Mouse (Mus musculus) forebrain, embryonic 11.5 days (tissue): Measurements from ENCODE around the gene Sfrp4. TPM values are rescaled to one million over a fixed set of nuclear protein-coding genes. Genes with fewer than 3 reads are reported as not detected.

ENCODE experiments used
- ATAC-seq: fragments of 200-750 bp; cut with Nextera tagmentation; replicated peaks from 2 replicates; pipeline ENCODE4 v1.8.0; 2017; ENCODE audit warnings: moderate TSS enrichment; ENCODE audit not compliant: low FRiP score
- DNase-seq: peaks from one replicate; pipeline ENCODE4 v3.0.0-alpha.2; 2017; ENCODE audit warnings: low spot score
- H3K27ac ChIP-seq: fragments of 300-500 bp; sonication (generic); 2 replicates; pipeline ENCODE4 v1.5.1; 2014; ENCODE audit warnings: low read depth, low read length
- H3K27me3 ChIP-seq: fragments of 300-500 bp; sonication (generic); 2 replicates; pipeline ENCODE4 v1.6.1; 2014; ENCODE audit warnings: mild to moderate bottlenecking, low read length, mixed read lengths; ENCODE audit not compliant: control insufficient read depth, insufficient read depth
- H3K36me3 ChIP-seq: fragments of 300-500 bp; sonication (generic); 2 replicates; pipeline ENCODE4 v1.6.1; 2014; ENCODE audit warnings: mild to moderate bottlenecking, low read length, moderate library complexity, mixed read lengths; ENCODE audit not compliant: control insufficient read depth, insufficient read depth
- H3K4me1 ChIP-seq: fragments of 300-500 bp; sonication (generic); replicated peaks from 2 replicates; pipeline ENCODE4 v1.6.1; 2014; ENCODE audit warnings: low read length, mixed read lengths; ENCODE audit not compliant: control insufficient read depth, insufficient read depth
- H3K4me2 ChIP-seq: fragments of 300-500 bp; sonication (generic); 2 replicates; pipeline ENCODE4 v1.6.1; 2014; ENCODE audit warnings: low read depth, mild to moderate bottlenecking, low read length, moderate library complexity, mixed read lengths; ENCODE audit not compliant: severe bottlenecking
- H3K4me3 ChIP-seq: fragments of 300-500 bp; sonication (generic); 2 replicates; pipeline ENCODE4 v1.5.1; 2014; ENCODE audit warnings: low read depth, low read length
- H3K9ac ChIP-seq: fragments of 300-500 bp; sonication (generic); 2 replicates; pipeline ENCODE4 v1.6.1; 2014; ENCODE audit warnings: low read length
- H3K9me3 ChIP-seq: fragments of 300-500 bp; sonication (generic); 2 replicates; pipeline ENCODE4 v1.6.1; 2016; ENCODE audit warnings: low read length, mixed read lengths; ENCODE audit not compliant: control insufficient read depth
- WGBS: fragments of 180-500 bp; shearing (Covaris S2); extraction: QIAGEN DNeasy Blood & Tissue Kit; methylation state at CpG from one replicate; pipeline ENCODE4 v1.1.7; 2014; 5-methylcytosine and 5-hydroxymethylcytosine counted together
- polyA plus RNA-seq: library from polyadenylated mRNA; unstranded; fragments of >200 nt; fragmentation: Nextera tagmentation; extraction: Ambion mirVana; gene quantifications from 2 replicates; pipeline ENCODE4 v1.2.1, GENCODE M21; 2014

The Sfrp4 gene
- polyA plus RNA-seq, 1 experiment from 2014 or later, result 2.2 TPM

DNA sequence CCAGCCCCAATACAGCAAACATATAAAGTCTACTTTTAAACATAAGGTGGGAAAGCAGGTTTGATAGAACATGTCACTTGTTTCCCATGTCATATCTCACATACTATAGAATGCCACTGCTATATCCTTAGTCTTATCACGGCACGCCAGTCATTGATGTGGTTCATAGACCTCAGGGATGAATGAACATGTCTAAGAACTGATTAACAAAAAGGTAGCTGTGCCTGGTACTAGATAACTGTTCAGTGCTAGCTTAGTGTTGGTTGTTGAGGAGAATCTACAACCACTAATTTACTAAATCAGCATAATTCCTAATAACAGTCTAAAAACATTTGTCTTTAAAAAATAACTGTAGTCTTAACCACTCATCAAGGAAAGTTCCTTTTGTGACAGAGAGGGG lies 26.9 kb downstream of the Sfrp4 start:
- H3K27ac ChIP-seq, result no peak overlapping the region
- H3K4me1 ChIP-seq, result no peaks in the 10 kb centered on the region
- H3K27me3 ChIP-seq, result no peaks in the 10 kb centered on the region
- no peak overlapping the region for H3K4me2 ChIP-seq
- ATAC-seq, result no peak
- H3K9ac ChIP-seq, result no peak overlapping the region
- DNase-seq, result no peak
- no peak overlapping the region for H3K4me3 ChIP-seq
- H3K36me3 ChIP-seq, result no peaks in the 10 kb centered on the region
- WGBS, result 90% methylated on average over 2 of the region's 2 CpGs
- H3K9me3 ChIP-seq, result no peaks in the 10 kb centered on the region

DNA sequence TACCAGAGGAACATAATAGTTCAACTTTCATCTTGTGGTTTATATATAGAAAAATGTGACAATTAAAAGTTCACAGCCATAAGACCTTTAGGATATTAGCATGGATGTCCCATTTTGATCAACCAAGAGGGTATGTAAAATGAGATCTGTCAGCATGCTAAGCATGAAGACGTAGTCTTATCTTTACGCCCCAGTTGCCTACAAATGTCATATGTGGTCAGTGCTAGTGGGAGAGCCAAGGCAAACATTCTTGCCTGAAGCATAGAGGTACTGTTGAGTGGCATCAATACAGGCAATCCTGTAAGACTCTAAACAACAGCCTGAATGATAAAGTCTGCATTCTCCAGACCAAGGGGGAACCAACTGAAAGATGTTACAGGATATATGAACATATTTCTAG lies 29.5 kb downstream of the Sfrp4 start:
- Histone ChIP-seq H3K36me3 (no peaks in the 10 kb centered on the region), H3K9ac (no peak overlapping the region), H3K4me1 (no peaks in the 10 kb centered on the region), H3K27ac (no peak overlapping the region), H3K27me3 (no peaks in the 10 kb centered on the region), H3K9me3 (no peaks in the 10 kb centered on the region), H3K4me2 (no peak overlapping the region), H3K4me3 (no peak overlapping the region)
- ATAC-seq (no peak), DNase-seq (no peak)
- 94% methylated on average over 2 of the region's 2 CpGs for WGBS

DNA sequence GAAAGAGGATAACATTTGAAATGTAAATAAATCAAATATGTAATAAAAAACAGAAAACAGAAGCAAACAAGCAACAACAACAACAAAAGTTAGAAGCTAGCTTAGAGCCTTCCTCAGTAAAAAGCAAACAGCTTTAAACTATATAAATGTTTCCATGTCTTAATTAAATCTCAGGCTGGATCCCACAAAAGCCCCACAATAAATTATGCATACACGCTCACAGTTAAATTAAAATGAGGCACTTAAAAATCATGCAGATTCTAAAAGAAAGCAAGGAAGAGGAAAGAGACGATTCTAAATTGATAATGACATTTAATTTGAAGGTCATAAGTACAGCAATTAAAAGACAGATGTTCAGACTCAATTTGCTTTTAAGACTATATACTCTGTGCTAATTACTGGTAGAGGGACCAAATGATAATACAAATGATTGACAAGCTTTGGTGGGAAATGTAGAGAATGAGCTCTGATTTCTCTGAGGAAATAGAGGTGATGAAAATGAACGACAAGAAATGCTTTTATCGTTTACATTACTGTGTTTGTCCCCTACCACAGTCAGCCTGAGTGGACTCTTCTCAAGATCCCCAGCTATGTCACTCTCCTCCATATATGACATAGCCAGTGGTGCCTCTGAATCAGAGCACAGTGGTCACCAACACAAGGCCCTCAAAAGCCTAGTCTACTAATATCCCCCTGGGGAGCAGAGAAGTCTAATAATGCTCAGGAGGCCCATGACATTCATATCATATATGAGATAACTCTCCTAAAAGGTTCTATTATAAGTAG lies 45.6 kb downstream of the Sfrp4 start:
- Histone ChIP-seq H3K27me3 (no peaks in the 10 kb centered on the region), H3K4me3 (no peak overlapping the region), H3K9ac (no peak overlapping the region), H3K9me3 (no peaks in the 10 kb centered on the region), H3K36me3 (no peaks in the 10 kb centered on the region), H3K27ac (no peak overlapping the region), H3K4me2 (no peak overlapping the region), H3K4me1 (no peaks in the 10 kb centered on the region)
- DNase-seq, result no peak
- 81% methylated on average over 4 of the region's 4 CpGs for WGBS
- ATAC-seq, result no peak

DNA sequence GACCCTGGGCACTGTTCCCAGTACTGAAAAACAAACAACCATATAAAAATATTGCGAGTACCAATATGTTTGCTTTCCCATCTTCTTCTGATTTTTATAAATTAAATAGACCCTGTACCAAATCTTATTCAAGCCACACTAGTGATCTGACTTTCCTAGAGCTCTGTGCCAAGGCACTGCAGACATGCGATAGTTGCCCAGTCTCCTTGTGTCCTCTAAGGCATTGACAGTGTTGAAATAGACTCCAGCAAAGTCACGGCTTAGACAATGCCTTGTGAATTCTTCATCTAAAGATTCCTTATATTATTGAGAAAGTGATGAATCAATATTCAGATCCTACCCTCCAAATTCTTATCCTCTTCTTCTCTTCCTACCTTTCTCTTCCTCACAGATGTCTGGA lies 51.1 kb downstream of the Sfrp4 start:
- no peaks in the 10 kb centered on the region for H3K36me3 ChIP-seq
- no peak overlapping the region for H3K4me2 ChIP-seq
- WGBS, result 84% methylated on average over 3 of the region's 3 CpGs
- no peak overlapping the region for H3K9ac ChIP-seq
- no peaks in the 10 kb centered on the region for H3K4me1 ChIP-seq
- H3K4me3 ChIP-seq, result no peak overlapping the region
- no peak overlapping the region for H3K27ac ChIP-seq
- ATAC-seq (no peak), DNase-seq (no peak)
- H3K9me3 ChIP-seq, result no peaks in the 10 kb centered on the region
- H3K27me3 ChIP-seq, result no peaks in the 10 kb centered on the region

DNA sequence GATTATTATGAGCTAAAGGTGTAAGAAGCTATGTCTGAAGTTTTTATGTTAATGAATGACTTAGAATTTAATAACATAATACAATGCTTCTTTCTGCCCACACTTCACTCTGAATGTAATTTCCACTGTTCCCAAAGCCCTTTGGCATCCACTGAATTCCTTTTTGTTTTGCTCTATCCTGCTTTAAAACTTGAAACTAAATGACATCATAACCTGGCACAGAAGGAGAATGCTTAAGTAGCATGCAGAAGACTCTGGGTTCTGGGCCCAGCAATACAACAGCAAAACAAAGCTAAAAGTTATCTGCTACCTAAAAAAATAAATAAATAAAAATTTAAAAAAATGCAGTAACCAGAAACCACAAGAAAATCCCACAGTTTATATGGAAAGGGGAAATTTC lies 51.7 kb downstream of the Sfrp4 start:
- H3K4me2 ChIP-seq, result no peak overlapping the region
- ATAC-seq (no peak), DNase-seq (no peak)
- no peak overlapping the region for H3K4me3 ChIP-seq
- H3K27ac ChIP-seq, result no peak overlapping the region
- H3K9ac ChIP-seq, result no peak overlapping the region
- no peaks in the 10 kb centered on the region for H3K36me3 ChIP-seq
- no peaks in the 10 kb centered on the region for H3K4me1 ChIP-seq
- H3K27me3 ChIP-seq, result no peaks in the 10 kb centered on the region
- H3K9me3 ChIP-seq, result no peaks in the 10 kb centered on the region

Other genes starting within 250 kb of the Sfrp4 start
- gene Stard3nl, start 227.3 kb upstream of the Sfrp4 start, polyA plus RNA-seq, result 114 and 116 TPM in 2 replicates
- 23.4 and 26.0 TPM in 2 replicates for gene Epdr1, start 3.2 kb upstream of the Sfrp4 start, polyA plus RNA-seq
- gene Nme8, start 74.7 kb downstream of the Sfrp4 start, polyA plus RNA-seq, result not detected in 2 replicates
- gene Gpr141, start 201.2 kb downstream of the Sfrp4 start, polyA plus RNA-seq, result not detected in 2 replicates